Mouse (Mus musculus) heart, postnatal 0 days (tissue): ENCODE results near the gene Btn2a2. TPM values are rescaled to one million over a fixed set of nuclear protein-coding genes. Genes with fewer than 3 reads are reported as not detected.
A peak's percentile ranks its signal among the peaks of the same experiment; 100 is the strongest.

Experiments
- ATAC-seq: fragments of 200-750 bp; cut with Nextera tagmentation; 2 replicates; pipeline ENCODE4 v1.8.0; 2017; ENCODE audit warnings: low read depth, moderate number of reproducible peaks, moderate library complexity; ENCODE audit not compliant: insufficient read depth
- DNase-seq: peaks from one replicate; pipeline ENCODE4 v3.0.0-alpha.2; 2016; ENCODE audit warnings: low spot score
- H3K27ac ChIP-seq: fragments of 300-500 bp; sonication (generic); 2 replicates; pipeline ENCODE4 v1.5.1; 2014; ENCODE audit warnings: low read depth, mild to moderate bottlenecking
- H3K27me3 ChIP-seq: fragments of 300-500 bp; sonication (generic); 2 replicates; pipeline ENCODE4 v1.6.1; 2014; ENCODE audit warnings: low read length, mixed read lengths; ENCODE audit not compliant: control insufficient read depth, insufficient read depth
- H3K36me3 ChIP-seq: fragments of 300-500 bp; sonication (generic); replicated peaks from 2 replicates; pipeline ENCODE4 v1.6.1; 2014; ENCODE audit warnings: low read length, mixed read lengths; ENCODE audit not compliant: control insufficient read depth, insufficient read depth
- H3K4me1 ChIP-seq: fragments of 300-500 bp; sonication (generic); 2 replicates; pipeline ENCODE4 v1.6.1; 2014; ENCODE audit warnings: antibody characterized with exemption; ENCODE audit not compliant: control insufficient read depth, insufficient read depth
- H3K4me2 ChIP-seq: fragments of 300-500 bp; sonication (generic); 2 replicates; pipeline ENCODE4 v1.6.1; 2014; ENCODE audit warnings: low read depth, mild to moderate bottlenecking, low read length, moderate library complexity
- H3K4me3 ChIP-seq: fragments of 300-500 bp; sonication (generic); 2 replicates; pipeline ENCODE4 v1.5.1; 2014; ENCODE audit warnings: low read depth, low read length
- H3K9ac ChIP-seq: fragments of 300-500 bp; sonication (generic); replicated peaks from 2 replicates; pipeline ENCODE4 v1.6.1; 2014; ENCODE audit warnings: low read depth, low read length, mixed read lengths
- H3K9me3 ChIP-seq: fragments of 300-500 bp; sonication (generic); replicated peaks from 2 replicates; pipeline ENCODE4 v1.6.1; 2016; ENCODE audit warnings: low read length; ENCODE audit not compliant: control insufficient read depth
- CTCF ChIP-seq: IDR thresholded peaks from 2 replicates; pipeline ENCODE4 v1.5.1; 2016; ENCODE audit warnings: antibody characterized with exemption, control low read depth, low read depth
- EP300 ChIP-seq: IDR thresholded peaks from 2 replicates; pipeline ENCODE4 v1.6.1; 2016; ENCODE audit warnings: antibody characterized with exemption, low read depth
- WGBS: fragments of 180-500 bp; shearing (Covaris S2); extraction: QIAGEN DNeasy Blood & Tissue Kit; methylation state at CpG from one replicate; pipeline ENCODE4 v1.1.7; 2014; 5-methylcytosine and 5-hydroxymethylcytosine counted together
- polyA plus RNA-seq: library from polyadenylated mRNA; unstranded; fragments of >200 nt; fragmentation: Nextera tagmentation; extraction: Ambion mirVana; gene quantifications from 2 replicates; pipeline ENCODE4 v1.2.1, GENCODE M21; 2015
- total RNA-seq: library from RNA; depleted of rRNA; stranded (reverse); fragments of >200 nt; gene quantifications from 2 replicates; pipeline ENCODE4 v1.2.3, GENCODE M21; 2014; ENCODE audit warnings: low replicate concordance

The Btn2a2 gene
- total and polyA plus RNA-seq, 2 experiments from 2014 or later, result 0.15 TPM; not detected in 1

DNA sequence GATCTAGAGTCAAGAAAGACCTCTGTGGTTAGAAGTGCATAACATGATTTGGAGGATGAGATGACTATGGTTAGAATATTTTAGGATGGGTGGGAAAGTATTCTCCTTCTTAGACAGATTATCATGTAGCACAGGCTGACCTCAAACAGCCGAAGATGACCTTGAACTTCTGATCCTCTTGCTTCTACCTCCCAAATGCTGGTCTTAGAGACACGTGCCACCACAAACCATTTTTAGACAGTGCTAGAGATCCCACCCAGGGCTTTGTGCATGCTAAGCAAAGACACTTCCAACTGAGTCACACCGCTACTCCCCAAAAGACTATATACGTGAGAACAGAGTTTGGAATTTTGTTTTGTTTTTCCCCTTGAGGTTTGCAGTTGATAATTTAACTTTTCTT, 26.6 kb downstream of the Btn2a2 start:
- Histone ChIP-seq H3K27me3 (no peaks in the 10 kb centered on the region), H3K36me3 (no peaks in the 10 kb centered on the region), H3K4me2 (no peak overlapping the region), H3K9ac (no peak overlapping the region), H3K4me1 (peaks cover 17% of the 10 kb centered on the region), H3K4me3 (no peak overlapping the region), H3K9me3 (no peaks in the 10 kb centered on the region), H3K27ac (no peak overlapping the region)
- TF ChIP-seq CTCF, result no peak
- TF ChIP-seq EP300, result no peak
- WGBS, result 76% methylated on average over 4 of the region's 4 CpGs
- DNase-seq, result no peak
- ATAC-seq, result no peak

DNA sequence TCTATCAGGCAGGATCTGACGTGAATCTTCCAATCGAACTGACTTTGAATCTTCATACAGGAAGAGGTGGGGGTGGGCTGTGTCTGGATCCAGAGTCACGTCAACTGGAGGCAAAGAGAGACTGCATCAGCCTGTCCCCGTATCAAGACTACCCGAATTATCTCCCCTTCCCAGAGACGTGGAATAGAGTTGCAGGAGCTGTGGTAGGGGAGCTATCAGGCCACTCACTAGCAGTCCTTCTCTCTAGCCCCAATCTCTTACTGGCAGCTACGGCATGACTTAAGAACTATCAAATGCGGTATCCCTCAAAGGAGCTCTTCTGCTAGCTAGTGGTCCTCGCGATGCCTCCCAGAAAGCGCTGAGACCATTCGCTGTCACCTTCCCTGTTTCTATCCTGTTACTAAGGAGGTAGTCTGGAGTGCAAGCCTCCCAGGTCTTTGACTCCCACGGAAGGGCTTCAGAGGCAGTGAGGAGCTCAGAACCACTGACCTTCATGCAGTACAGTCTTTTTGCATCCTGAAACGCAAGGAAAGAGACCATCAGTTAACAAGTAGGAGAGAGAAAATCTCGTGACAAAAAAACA, 29.3 kb downstream of the Btn2a2 start:
- Histone ChIP-seq H3K9ac (no peak overlapping the region), H3K27ac (no peak overlapping the region), H3K9me3 (no peaks in the 10 kb centered on the region), H3K4me1 (peaks cover 7% of the 10 kb centered on the region), H3K27me3 (no peaks in the 10 kb centered on the region), H3K4me3 (no peak overlapping the region), H3K36me3 (no peaks in the 10 kb centered on the region), H3K4me2 (no peak overlapping the region)
- TF ChIP-seq EP300, result no peak
- TF ChIP-seq CTCF, result no peak
- 23% methylated on average over 15 of the region's 15 CpGs for WGBS
- ATAC-seq (no peak), DNase-seq (no peak)

DNA sequence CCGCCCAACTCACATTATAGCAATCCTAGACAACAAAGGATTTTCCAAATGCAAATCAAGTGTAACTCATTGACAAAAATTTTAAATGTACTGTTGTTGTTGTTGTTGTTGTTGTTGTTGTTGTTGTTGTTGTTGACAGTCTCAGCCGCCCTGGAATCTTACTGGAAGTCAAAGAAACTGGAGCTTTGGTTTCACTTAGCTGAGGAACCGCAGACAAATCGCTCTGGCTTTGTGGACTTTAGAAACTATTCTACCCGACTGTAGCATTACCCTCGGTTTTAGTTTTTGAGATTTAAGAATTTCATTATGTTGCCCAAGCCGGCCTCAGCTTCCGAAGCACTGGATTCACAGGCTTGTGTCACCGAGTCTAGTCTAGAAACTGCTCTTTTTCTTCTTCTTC, 34.7 kb downstream of the Btn2a2 start:
- Histone ChIP-seq H3K27me3 (no peaks in the 10 kb centered on the region), H3K9me3 (no peaks in the 10 kb centered on the region), H3K4me3 (peak overlapping the region; percentile 77), H3K36me3 (no peaks in the 10 kb centered on the region), H3K4me1 (no peaks in the 10 kb centered on the region), H3K4me2 (peak overlapping the region; percentile 71), H3K27ac (peak overlapping the region; percentile 84), H3K9ac (peak overlapping the region; percentile 65; the same call in 1 of the 2 replicates)
- 3% methylated on average over 9 of the region's 9 CpGs for WGBS
- no peak for ATAC-seq
- no peak for TF ChIP-seq EP300
- no peak for TF ChIP-seq CTCF
- peak; percentile 23 for DNase-seq

DNA sequence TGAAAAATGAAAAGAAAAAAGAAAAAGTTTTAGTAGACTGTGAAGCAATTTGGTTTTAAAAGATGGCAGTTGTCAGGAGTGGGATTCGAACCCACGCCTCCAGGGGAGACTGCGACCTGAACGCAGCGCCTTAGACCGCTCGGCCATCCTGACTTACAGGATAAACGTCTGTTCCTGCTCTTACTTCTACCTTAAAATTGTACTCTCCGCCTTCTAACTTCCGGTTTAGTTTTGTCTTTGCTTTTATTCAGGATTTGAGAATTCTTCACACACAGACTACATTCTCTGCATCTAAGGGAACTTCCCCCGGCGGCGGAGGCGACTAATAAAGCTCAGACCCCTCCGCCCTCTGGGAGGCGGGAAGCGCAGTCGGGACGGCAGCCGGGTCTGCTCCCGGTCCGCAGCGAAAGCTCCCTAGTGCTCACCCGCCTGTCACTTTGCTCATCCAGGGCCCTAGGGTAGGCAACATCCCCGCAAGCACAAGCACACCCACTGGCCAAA, 35.2 kb downstream of the Btn2a2 start:
- no peaks in the 10 kb centered on the region for H3K36me3 ChIP-seq
- peak overlapping the region; percentile 71 for H3K4me2 ChIP-seq
- H3K27ac ChIP-seq, result peak overlapping the region; percentile 84
- WGBS, result under 1% methylated on average over 25 of the region's 25 CpGs
- no peaks in the 10 kb centered on the region for H3K27me3 ChIP-seq
- peak overlapping the region; percentile 65; the same call in 1 of the 2 replicates for H3K9ac ChIP-seq
- peak overlapping the region; percentile 77 for H3K4me3 ChIP-seq
- no peaks in the 10 kb centered on the region for H3K4me1 ChIP-seq
- DNase-seq (peak; percentile 64), ATAC-seq (peak; percentile 83)
- H3K9me3 ChIP-seq, result no peaks in the 10 kb centered on the region
- no peak for TF ChIP-seq CTCF
- no peak for TF ChIP-seq EP300

DNA sequence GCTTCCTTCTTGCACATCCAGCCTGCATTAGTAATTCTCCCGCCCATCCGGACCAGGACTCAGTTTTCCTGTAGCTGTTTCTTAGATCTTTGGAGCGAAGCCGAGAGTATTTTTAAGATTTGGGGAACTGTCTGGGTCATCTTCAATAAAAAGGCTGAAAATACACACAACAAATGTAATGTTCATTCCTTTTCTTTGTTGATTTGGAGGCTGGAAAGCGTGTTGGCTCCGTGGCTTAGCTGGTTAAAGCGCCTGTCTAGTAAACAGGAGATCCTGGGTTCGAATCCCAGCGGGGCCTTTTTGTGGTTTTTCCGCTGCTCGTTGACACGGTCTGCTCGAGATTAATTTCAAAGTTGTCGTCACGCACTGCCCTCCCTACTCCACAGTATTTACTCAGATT, 38.3 kb downstream of the Btn2a2 start:
- peak overlapping the region; percentile 34; the same call in 1 of the 2 replicates for H3K27ac ChIP-seq
- peak; percentile 63 for DNase-seq
- peak overlapping the region; percentile 54; the same call in 1 of the 2 replicates for H3K9ac ChIP-seq
- no peak for ATAC-seq
- H3K27me3 ChIP-seq, result no peaks in the 10 kb centered on the region
- no peaks in the 10 kb centered on the region for H3K36me3 ChIP-seq
- no peaks in the 10 kb centered on the region for H3K4me1 ChIP-seq
- WGBS, result under 1% methylated on average over 15 of the region's 15 CpGs
- no peaks in the 10 kb centered on the region for H3K9me3 ChIP-seq
- H3K4me2 ChIP-seq, result peak overlapping the region; percentile 86
- peak overlapping the region; percentile 59 for H3K4me3 ChIP-seq
- TF ChIP-seq CTCF (no peak), EP300 (no peak)
